Mouse (Mus musculus) kidney, embryonic 14.5 days (tissue): Measurements from ENCODE around the gene Mfge8. TPM values are rescaled to one million over a fixed set of nuclear protein-coding genes. Genes with fewer than 3 reads are reported as not detected.

Experiments used
- ATAC-seq: fragments of 200-750 bp; cut with Nextera tagmentation; 2 replicates; pipeline ENCODE4 v1.8.0; 2017; ENCODE audit warnings: moderate number of reproducible peaks, mild to moderate bottlenecking, moderate TSS enrichment, moderate library complexity; ENCODE audit not compliant: low FRiP score, low TSS enrichment
- H3K27ac ChIP-seq: fragments of 300-500 bp; sonication (generic); 2 replicates; pipeline ENCODE4 v1.5.1; 2014; ENCODE audit warnings: low read depth, mild to moderate bottlenecking, low read length, moderate library complexity, mixed read lengths
- H3K27me3 ChIP-seq: fragments of 300-500 bp; sonication (generic); 2 replicates; pipeline ENCODE4 v1.6.1; 2014; ENCODE audit warnings: mild to moderate bottlenecking, low read length; ENCODE audit not compliant: control insufficient read depth, insufficient read depth
- H3K36me3 ChIP-seq: fragments of 300-500 bp; sonication (generic); 2 replicates; pipeline ENCODE4 v1.6.1; 2014; ENCODE audit warnings: low read length, mixed read lengths; ENCODE audit not compliant: control insufficient read depth, insufficient read depth
- H3K4me1 ChIP-seq: fragments of 300-500 bp; sonication (generic); 2 replicates; pipeline ENCODE4 v1.6.1; 2014; ENCODE audit warnings: low read length, mixed read lengths; ENCODE audit not compliant: control insufficient read depth, insufficient read depth
- H3K4me2 ChIP-seq: fragments of 300-500 bp; sonication (generic); replicated peaks from 2 replicates; pipeline ENCODE4 v1.6.1; 2014; ENCODE audit warnings: low read depth, mild to moderate bottlenecking, low read length
- H3K4me3 ChIP-seq: fragments of 300-500 bp; sonication (generic); 2 replicates; pipeline ENCODE4 v1.5.1; 2014; ENCODE audit warnings: mild to moderate bottlenecking, low read length
- H3K9ac ChIP-seq: fragments of 300-500 bp; sonication (generic); 2 replicates; pipeline ENCODE4 v1.6.1; 2014; ENCODE audit warnings: low read depth, mild to moderate bottlenecking, low read length, moderate library complexity
- H3K9me3 ChIP-seq: fragments of 300-500 bp; sonication (generic); 2 replicates; pipeline ENCODE4 v1.6.1; 2016; ENCODE audit warnings: low read length; ENCODE audit not compliant: control insufficient read depth
- WGBS: fragments of 180-500 bp; shearing (Covaris S2); extraction: QIAGEN DNeasy Blood & Tissue Kit; methylation state at CpG from one replicate; pipeline ENCODE4 v1.1.7; 2014; 5-methylcytosine and 5-hydroxymethylcytosine counted together
- polyA plus RNA-seq: library from polyadenylated mRNA; unstranded; fragments of >200 nt; fragmentation: Nextera tagmentation; extraction: Ambion mirVana; gene quantifications from 2 replicates; pipeline ENCODE4 v1.2.1, GENCODE M21; 2014

Gene Mfge8
- polyA plus RNA-seq, 1 experiment from 2014 or later = 243 TPM

DNA sequence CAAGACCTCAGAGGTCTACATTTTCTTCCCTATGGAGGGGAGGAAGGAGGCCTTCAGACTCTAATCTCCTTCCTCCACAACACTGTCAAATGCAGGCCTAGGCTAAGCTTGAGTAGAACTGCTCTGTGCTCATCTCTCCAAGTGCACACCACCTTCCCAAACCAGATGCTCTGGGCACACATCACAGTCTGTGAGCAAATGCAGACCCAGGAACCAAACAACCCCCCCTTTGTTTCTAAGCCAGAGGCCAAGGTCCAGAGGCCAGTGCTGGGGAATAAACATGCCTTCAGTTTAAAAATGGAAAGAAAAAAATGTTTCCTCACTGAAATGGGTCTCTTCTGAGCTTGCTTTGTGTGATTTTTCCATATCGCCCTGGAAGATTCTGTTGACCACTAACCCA is 22.9 kb upstream of the Mfge8 start:
- Histone ChIP-seq H3K4me1 (no peaks in the 10 kb centered on the region), H3K4me2 (no peak overlapping the region), H3K4me3 (no peak overlapping the region), H3K9ac (no peak overlapping the region), H3K9me3 (no peaks in the 10 kb centered on the region), H3K27ac (no peak overlapping the region), H3K36me3 (no peaks in the 10 kb centered on the region), H3K27me3 (no peaks in the 10 kb centered on the region)
- WGBS = 93% methylated on average over 1 of the region's 1 CpGs
- ATAC-seq = no peak

DNA sequence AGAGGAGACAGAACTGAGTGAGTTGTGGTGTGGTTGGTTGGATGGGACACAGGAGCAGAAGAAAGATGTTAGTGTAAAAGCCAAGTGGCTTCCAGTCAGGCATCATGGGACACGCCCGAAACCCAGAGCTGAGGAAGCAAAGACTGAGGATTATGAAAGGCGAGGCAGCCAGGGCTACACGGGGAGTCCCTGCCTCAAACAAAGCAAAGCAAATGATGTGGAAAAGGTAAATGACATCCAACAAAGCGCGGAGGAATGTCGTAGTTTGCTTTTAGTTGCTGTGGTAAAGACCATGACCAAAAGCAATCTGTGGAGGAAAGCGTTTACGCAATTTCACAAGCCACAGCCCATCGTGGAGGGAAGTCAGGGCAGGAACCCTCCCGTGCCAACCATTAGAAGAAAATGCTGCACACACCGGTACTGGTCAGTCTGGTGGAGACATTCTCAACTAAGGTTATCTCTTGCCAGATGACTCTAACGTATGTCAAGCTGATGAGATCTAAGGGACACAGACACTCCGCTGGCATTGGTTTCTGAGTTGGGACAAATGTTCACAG is 18.2 kb upstream of the Mfge8 start:
- no peak overlapping the region for H3K4me2 ChIP-seq
- no peaks in the 10 kb centered on the region for H3K9me3 ChIP-seq
- H3K4me3 ChIP-seq = no peak overlapping the region
- no peak overlapping the region for H3K27ac ChIP-seq
- no peaks in the 10 kb centered on the region for H3K36me3 ChIP-seq
- ATAC-seq = no peak
- WGBS = 67% methylated on average over 14 of the region's 14 CpGs
- no peaks in the 10 kb centered on the region for H3K4me1 ChIP-seq
- H3K27me3 ChIP-seq = no peaks in the 10 kb centered on the region
- H3K9ac ChIP-seq = no peak overlapping the region

DNA sequence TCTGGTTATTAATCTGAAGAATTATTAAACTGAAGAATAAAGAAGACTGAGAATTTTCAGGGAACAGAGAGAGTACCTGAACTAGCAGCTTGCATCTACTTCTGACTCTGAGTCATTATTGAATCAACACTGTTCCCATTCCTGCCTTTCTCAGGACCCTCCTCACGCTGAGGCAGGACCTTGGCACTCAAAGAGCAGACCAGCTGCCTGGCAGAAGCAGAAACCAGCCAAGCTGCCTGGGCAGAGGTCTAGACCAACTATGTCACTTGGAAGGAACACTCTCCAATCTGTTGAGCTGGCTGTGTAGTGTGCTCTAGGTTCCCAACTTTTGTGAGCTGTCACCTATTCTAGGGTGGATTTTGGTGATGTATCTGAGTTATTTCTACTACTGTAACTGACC is 10.5 kb upstream of the Mfge8 start:
- H3K27me3 ChIP-seq = no peaks in the 10 kb centered on the region
- no peaks in the 10 kb centered on the region for H3K36me3 ChIP-seq
- H3K4me2 ChIP-seq = no peak overlapping the region
- H3K27ac ChIP-seq = no peak overlapping the region
- ATAC-seq = no peak
- H3K4me3 ChIP-seq = no peak overlapping the region
- 65% methylated on average over 1 of the region's 1 CpGs for WGBS
- H3K9me3 ChIP-seq = no peaks in the 10 kb centered on the region
- H3K9ac ChIP-seq = no peak overlapping the region
- H3K4me1 ChIP-seq = no peaks in the 10 kb centered on the region

DNA sequence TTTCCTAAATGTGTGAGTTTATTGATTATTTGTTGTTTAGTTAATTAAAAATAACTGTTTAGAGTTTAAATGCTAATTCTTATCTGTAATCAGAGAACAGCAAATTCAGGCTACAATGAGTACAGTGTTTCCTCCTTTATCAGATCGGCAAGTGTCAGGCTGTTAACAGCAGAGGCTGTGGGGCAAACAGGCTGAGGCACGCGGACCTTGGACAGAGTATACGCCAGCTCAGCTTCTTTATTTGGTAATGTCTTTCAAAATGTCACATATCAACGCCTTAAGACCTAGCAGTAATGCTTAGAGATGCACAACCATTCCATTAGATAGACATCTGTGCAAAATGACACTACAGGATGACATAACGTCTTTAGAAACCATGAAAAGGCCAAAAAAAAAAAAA is 662 bp upstream of the Mfge8 start:
- 60% methylated on average over 6 of the region's 6 CpGs for WGBS
- no peak for ATAC-seq

DNA sequence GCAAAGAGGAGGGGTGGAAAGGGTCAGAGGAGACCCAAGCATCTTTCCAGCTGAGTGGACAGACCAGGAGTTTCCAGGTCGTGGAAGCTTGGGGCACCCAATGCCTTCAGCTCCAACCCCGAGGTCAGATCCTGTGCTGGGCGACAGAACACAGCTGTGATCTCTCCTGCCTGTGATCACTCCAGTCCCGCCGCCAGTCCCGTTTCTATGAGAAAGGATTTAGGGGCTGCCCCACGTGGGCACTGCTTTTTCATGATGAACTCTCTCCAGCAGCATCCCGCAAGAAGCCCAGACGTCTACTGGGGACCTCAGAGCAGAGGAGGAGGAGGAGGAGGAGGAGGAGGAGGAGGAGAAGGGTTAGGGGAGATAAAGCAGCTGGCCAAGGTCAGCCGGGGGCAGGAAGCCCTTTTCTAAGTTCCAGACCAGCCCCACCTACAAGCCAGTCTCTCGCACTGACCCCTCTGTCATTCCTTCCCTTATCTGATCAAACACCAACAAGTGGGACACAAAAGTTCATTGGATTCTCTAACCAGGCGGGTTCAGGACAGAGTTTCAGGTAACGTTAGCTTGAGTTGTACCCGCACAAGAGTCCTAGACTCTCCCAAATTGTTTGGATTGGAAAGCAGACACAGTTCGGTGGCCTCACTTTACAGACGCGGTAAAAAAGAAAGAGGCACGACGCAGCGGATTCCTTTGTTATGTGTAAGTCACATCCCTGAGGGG is 768 bp downstream of the Mfge8 start:
- peaks cover 19% of the 10 kb centered on the region; the same call in 1 of the 2 replicates for H3K36me3 ChIP-seq
- H3K4me2 ChIP-seq = peak overlapping the region; percentile 84
- H3K4me3 ChIP-seq = peak overlapping the region; percentile 62
- ATAC-seq = peak; percentile 30; the same call in 1 of the 2 replicates
- WGBS = 0% methylated on average over 20 of the region's 20 CpGs
- no peaks in the 10 kb centered on the region for H3K9me3 ChIP-seq
- peak overlapping the region; percentile 72 for H3K9ac ChIP-seq
- peak overlapping the region; percentile 85 for H3K27ac ChIP-seq
- H3K4me1 ChIP-seq = peaks cover 16% of the 10 kb centered on the region
- H3K27me3 ChIP-seq = no peaks in the 10 kb centered on the region

More for the DNA sequence above, 662 bp upstream of the Mfge8 start:
- Histone ChIP-seq H3K4me1 (peaks cover 16% of the 10 kb centered on the region), H3K9me3 (no peaks in the 10 kb centered on the region), H3K36me3 (peaks cover 6% of the 10 kb centered on the region; the same call in 1 of the 2 replicates), H3K27ac (no peak overlapping the region), H3K9ac (no peak overlapping the region), H3K4me2 (no peak overlapping the region), H3K4me3 (0 out of 2 replicates have a peak overlapping the region, but pooled peaks have one; percentile 62), H3K27me3 (no peaks in the 10 kb centered on the region)

DNA sequence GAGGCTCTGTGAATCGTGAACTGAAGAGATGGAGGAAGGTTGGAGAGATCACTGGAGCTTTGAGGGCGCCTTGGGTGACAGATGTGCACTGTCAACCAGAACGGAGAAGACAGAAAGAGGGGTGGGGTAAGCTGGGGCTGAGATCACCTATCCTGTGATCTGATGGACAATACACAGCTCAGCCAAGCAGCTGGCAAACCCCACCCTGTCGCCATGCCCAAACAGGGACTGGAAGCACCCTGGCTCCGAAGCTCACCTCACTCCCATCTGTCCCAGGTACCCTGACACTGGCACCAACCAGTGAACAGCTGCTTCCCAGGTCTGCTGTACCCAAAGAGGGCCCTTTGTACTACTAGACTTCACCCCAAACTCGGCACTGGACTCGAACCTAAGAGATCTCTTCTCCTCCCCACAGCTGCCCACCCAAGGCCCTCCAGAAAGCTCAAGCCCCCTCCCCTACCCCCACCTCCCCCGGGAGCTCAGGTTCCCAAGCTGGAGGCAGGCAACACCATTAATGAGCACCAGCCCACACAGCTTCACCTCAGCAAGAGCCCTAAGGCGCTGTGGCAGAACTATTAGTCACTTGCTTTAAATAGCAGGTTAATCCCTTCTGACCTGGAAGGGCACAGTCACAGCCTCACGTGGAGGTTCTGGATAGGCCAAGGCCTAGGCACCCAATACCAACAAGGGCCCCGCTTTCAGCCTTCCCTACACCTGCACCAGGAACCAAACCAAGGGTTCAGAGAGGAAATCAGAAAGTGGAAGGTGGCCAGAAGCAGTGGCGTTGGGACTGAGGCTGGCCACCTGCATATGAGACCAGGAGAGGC is 1.6 kb downstream of the Mfge8 start:
- no peaks in the 10 kb centered on the region for H3K9me3 ChIP-seq
- peak overlapping the region; percentile 62 for H3K4me3 ChIP-seq
- H3K27ac ChIP-seq = peak overlapping the region; percentile 3; the same call in 1 of the 2 replicates
- 0 out of 2 replicates have a peak overlapping the region, but pooled peaks have one; percentile 72 for H3K9ac ChIP-seq
- H3K4me1 ChIP-seq = peaks cover 16% of the 10 kb centered on the region
- WGBS = 29% methylated on average over 12 of the region's 12 CpGs
- peak; percentile 26 for ATAC-seq
- no peaks in the 10 kb centered on the region for H3K27me3 ChIP-seq
- peaks cover 27% of the 10 kb centered on the region; the same call in 1 of the 2 replicates for H3K36me3 ChIP-seq
- H3K4me2 ChIP-seq = peak overlapping the region; percentile 84

DNA sequence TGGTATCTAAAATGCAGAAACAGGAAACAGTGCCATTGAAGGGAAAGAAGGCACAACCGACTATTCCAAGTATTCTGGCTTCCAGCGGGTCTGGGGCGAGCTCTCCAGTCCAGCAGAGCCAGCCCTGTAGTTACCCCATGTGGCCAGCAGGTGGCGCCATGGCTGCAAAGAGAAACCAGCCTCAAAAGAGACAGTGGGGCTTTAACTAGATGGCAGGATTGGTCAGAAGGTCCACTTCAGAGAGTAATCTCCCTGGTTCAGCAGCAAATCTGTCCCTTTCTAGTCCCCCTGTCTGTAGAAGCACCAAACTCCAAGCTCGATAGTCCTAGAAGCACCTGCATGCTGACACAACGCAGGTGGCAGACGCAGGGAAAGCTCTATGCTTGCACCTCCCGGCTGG is 8.0 kb downstream of the Mfge8 start:
- Histone ChIP-seq H3K9ac (no peak overlapping the region), H3K9me3 (no peaks in the 10 kb centered on the region), H3K4me2 (no peak overlapping the region), H3K4me3 (no peak overlapping the region), H3K27ac (no peak overlapping the region), H3K4me1 (no peaks in the 10 kb centered on the region), H3K36me3 (peaks cover 60% of the 10 kb centered on the region; the same call in 1 of the 2 replicates), H3K27me3 (no peaks in the 10 kb centered on the region)
- WGBS = 36% methylated on average over 8 of the region's 8 CpGs
- peak; percentile 28 for ATAC-seq

DNA sequence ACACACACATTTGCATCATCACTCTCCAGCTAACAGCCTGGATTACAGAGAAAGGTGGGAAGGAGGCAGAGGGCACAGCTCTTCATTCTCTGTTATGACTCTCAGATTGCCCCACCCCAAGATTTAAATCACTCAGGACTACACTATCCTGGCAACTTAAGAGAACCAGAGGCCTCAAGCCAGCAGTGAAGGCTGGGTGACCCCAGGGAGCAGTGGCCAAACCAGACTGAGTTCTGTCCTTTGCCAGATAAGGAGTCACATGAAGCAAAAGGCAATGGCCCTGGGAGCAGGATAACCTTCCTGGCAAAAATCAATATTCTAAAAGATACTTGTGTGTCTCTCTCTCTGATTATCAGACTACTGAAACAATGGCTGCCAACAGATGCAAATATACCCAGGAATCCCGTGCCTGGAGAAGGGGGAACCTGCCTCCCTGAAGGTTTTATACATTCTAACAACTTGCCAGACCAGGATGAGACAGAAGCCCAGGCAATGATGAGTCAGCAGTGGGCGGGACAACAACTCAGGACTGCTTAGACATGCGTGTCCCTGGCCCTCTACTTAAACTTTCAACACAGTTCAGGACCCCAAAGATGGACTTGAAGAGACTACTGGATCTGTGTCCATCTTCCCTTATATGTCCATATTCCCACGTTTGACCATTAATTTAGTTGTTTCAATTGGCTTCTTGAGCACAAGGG is 8.8 kb downstream of the Mfge8 start:
- WGBS = 63% methylated on average over 4 of the region's 4 CpGs
- Histone ChIP-seq H3K27me3 (no peaks in the 10 kb centered on the region), H3K27ac (no peak overlapping the region), H3K4me2 (no peak overlapping the region), H3K9me3 (no peaks in the 10 kb centered on the region), H3K4me1 (no peaks in the 10 kb centered on the region), H3K4me3 (no peak overlapping the region), H3K36me3 (peaks cover 62% of the 10 kb centered on the region; the same call in 1 of the 2 replicates), H3K9ac (no peak overlapping the region)
- no peak for ATAC-seq
